Mouse (Mus musculus): ENCODE measurements around the gene Pdgfb.

- TF ChIP-seq POLR2A (IDR thresholded peaks at IDR 0.05; ENCODE audit: control insufficient read depth, low read depth, low read length) (0 out of 2 replicates have a peak, but pooled peaks have one; percentile 30), CTCF (IDR thresholded peaks at IDR 0.05; ENCODE audit: control insufficient read depth, insufficient read depth, insufficient replicate concordance, low read depth, low read length) (no peak)
Observed at GRCm38 (mm10) chr15:80024331-80025313, 9.8 kb upstream of the Pdgfb start.

Measured in testis, adult 2 months (tissue).